Mouse (Mus musculus): ENCODE data around the gene Rpl38. TPM values are rescaled to one million over a fixed set of nuclear protein-coding genes. Genes with fewer than 3 reads are reported as not detected.

The Rpl38 gene
- polyA plus RNA-seq, 1 experiment from 2014 or later: 977 TPM

GRCm38 (mm10) chr11:114681054-114681453 is 12.7 kb downstream of the Rpl38 start:
- H3K4me2 ChIP-seq: no peak overlapping the region
- H3K36me3 ChIP-seq (ENCODE audit: control insufficient read depth, insufficient read depth, low read length): no peaks in the 10 kb centered on the region
- H3K4me1 ChIP-seq (ENCODE audit: control insufficient read depth, insufficient read depth, low read length): peaks cover 10% of the 10 kb centered on the region
- no peak for ATAC-seq (ENCODE audit: low FRiP score)
- H3K9me3 ChIP-seq (ENCODE audit: control insufficient read depth, low read length): no peaks in the 10 kb centered on the region
- no peak overlapping the region for H3K27ac ChIP-seq (ENCODE audit: low read depth, low read length)
- DNase-seq (ENCODE audit: low spot score, missing footprints): no peak
- H3K9ac ChIP-seq (ENCODE audit: low read length): no peak overlapping the region
- peaks cover 2% of the 10 kb centered on the region; the same call in 1 of the 2 replicates for H3K27me3 ChIP-seq (ENCODE audit: control insufficient read depth, insufficient read depth, low read length)
- WGBS: 53% methylated on average over 5 of the region's 5 CpGs
- no peak overlapping the region for H3K4me3 ChIP-seq (ENCODE audit: low read depth, low read length)

GRCm38 (mm10) chr11:114682321-114682900 is 14.1 kb downstream of the Rpl38 start:
- Histone ChIP-seq H3K9me3 (ENCODE audit: control insufficient read depth, low read length) (no peaks in the 10 kb centered on the region), H3K9ac (ENCODE audit: low read length) (no peak overlapping the region), H3K4me3 (ENCODE audit: low read depth, low read length) (no peak overlapping the region), H3K27me3 (ENCODE audit: control insufficient read depth, insufficient read depth, low read length) (no peaks in the 10 kb centered on the region), H3K36me3 (ENCODE audit: control insufficient read depth, insufficient read depth, low read length) (no peaks in the 10 kb centered on the region), H3K4me1 (ENCODE audit: control insufficient read depth, insufficient read depth, low read length) (peaks cover 3% of the 10 kb centered on the region; the same call in 1 of the 2 replicates), H3K27ac (ENCODE audit: low read depth, low read length) (no peak overlapping the region), H3K4me2 (no peak overlapping the region)
- ATAC-seq (ENCODE audit: low FRiP score) (no peak), DNase-seq (ENCODE audit: low spot score, missing footprints) (no peak)
- WGBS: 95% methylated on average over 13 of the region's 13 CpGs

GRCm38 (mm10) chr11:114683029-114683721 is 14.9 kb downstream of the Rpl38 start:
- Histone ChIP-seq H3K4me1 (ENCODE audit: control insufficient read depth, insufficient read depth, low read length) (peaks cover 3% of the 10 kb centered on the region; the same call in 1 of the 2 replicates), H3K4me3 (ENCODE audit: low read depth, low read length) (no peak overlapping the region), H3K4me2 (no peak overlapping the region), H3K36me3 (ENCODE audit: control insufficient read depth, insufficient read depth, low read length) (no peaks in the 10 kb centered on the region), H3K27ac (ENCODE audit: low read depth, low read length) (no peak overlapping the region), H3K27me3 (ENCODE audit: control insufficient read depth, insufficient read depth, low read length) (no peaks in the 10 kb centered on the region), H3K9me3 (ENCODE audit: control insufficient read depth, low read length) (no peaks in the 10 kb centered on the region), H3K9ac (ENCODE audit: low read length) (no peak overlapping the region)
- ATAC-seq (ENCODE audit: low FRiP score): no peak
- WGBS: 90% methylated on average over 10 of the region's 10 CpGs
- no peak for DNase-seq (ENCODE audit: low spot score, missing footprints)

- Histone ChIP-seq H3K4me1 (ENCODE audit: control insufficient read depth, insufficient read depth, low read length) (peaks cover 3% of the 10 kb centered on the region; the same call in 1 of the 2 replicates), H3K9ac (ENCODE audit: low read length) (no peak overlapping the region), H3K9me3 (ENCODE audit: control insufficient read depth, low read length) (no peaks in the 10 kb centered on the region), H3K36me3 (ENCODE audit: control insufficient read depth, insufficient read depth, low read length) (no peaks in the 10 kb centered on the region), H3K4me2 (no peak overlapping the region), H3K4me3 (ENCODE audit: low read depth, low read length) (no peak overlapping the region), H3K27ac (ENCODE audit: low read depth, low read length) (no peak overlapping the region), H3K27me3 (ENCODE audit: control insufficient read depth, insufficient read depth, low read length) (no peaks in the 10 kb centered on the region)
- no peak; the same call in 1 of the 2 replicates for ATAC-seq (ENCODE audit: low FRiP score)
- DNase-seq (ENCODE audit: low spot score, missing footprints): no peak
- WGBS: 72% methylated on average over 19 of the region's 20 CpGs
Observed at GRCm38 (mm10) chr11:114683722-114684621, 15.6 kb downstream of the Rpl38 start.

DNA sequence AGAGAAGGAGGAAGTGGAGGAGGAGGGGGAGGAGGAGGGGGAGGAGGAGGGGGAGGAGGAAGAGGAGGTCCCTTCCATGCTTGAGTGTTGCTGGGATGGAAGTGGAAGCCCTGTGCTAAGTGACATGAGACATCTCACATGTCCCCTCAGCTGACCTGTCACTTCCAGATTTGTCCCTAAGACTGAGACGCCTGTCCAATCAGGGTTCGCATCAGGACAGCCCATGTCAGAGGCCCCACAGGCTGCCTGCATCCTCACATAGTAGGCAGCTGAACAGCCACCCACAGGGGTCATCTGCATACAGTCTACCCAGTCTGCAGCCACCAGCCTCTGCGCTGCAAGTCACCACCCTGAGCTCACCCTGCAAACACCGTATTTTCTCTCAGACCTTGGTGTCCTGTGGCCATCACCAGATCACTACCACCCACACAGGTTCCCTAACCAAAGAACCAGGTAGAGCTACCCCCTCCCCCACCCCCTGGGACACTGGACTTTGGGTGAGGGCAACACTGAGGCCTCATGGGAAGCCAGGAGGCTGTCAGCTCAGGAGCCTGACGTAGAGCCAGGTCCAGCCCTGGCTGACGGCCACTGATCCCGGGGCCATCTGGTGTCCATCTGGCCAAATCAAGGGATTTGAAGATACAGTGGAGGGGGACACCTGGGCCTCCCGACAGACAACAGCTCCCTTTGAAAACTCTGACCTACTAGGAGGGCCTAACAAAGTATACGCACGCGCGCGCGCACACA is 16.5 kb downstream of the Rpl38 start:
- no peak; the same call in 1 of the 2 replicates for ATAC-seq (ENCODE audit: low FRiP score)
- no peak for DNase-seq (ENCODE audit: low spot score, missing footprints)
- no peak overlapping the region for H3K27ac ChIP-seq (ENCODE audit: low read depth, low read length)

GRCm38 (mm10) chr11:114685526-114686040 is 17.3 kb downstream of the Rpl38 start:
- no peak overlapping the region for H3K27ac ChIP-seq (ENCODE audit: low read depth, low read length)
- no peak overlapping the region for H3K4me3 ChIP-seq (ENCODE audit: low read depth, low read length)
- H3K36me3 ChIP-seq (ENCODE audit: control insufficient read depth, insufficient read depth, low read length): no peaks in the 10 kb centered on the region
- no peak overlapping the region for H3K9ac ChIP-seq (ENCODE audit: low read length)
- H3K4me1 ChIP-seq (ENCODE audit: control insufficient read depth, insufficient read depth, low read length): peaks cover 3% of the 10 kb centered on the region; the same call in 1 of the 2 replicates
- ATAC-seq (ENCODE audit: low FRiP score): no peak
- 84% methylated on average over 9 of the region's 9 CpGs for WGBS
- H3K9me3 ChIP-seq (ENCODE audit: control insufficient read depth, low read length): no peaks in the 10 kb centered on the region
- no peaks in the 10 kb centered on the region for H3K27me3 ChIP-seq (ENCODE audit: control insufficient read depth, insufficient read depth, low read length)
- DNase-seq (ENCODE audit: low spot score, missing footprints): no peak
- no peak overlapping the region for H3K4me2 ChIP-seq

More for the DNA sequence above, 16.5 kb downstream of the Rpl38 start:
- H3K27me3 ChIP-seq (ENCODE audit: control insufficient read depth, insufficient read depth, low read length): no peaks in the 10 kb centered on the region
- no peak overlapping the region for H3K9ac ChIP-seq (ENCODE audit: low read length)
- H3K9me3 ChIP-seq (ENCODE audit: control insufficient read depth, low read length): no peaks in the 10 kb centered on the region
- 76% methylated on average over 14 of the region's 14 CpGs for WGBS
- peaks cover 3% of the 10 kb centered on the region; the same call in 1 of the 2 replicates for H3K4me1 ChIP-seq (ENCODE audit: control insufficient read depth, insufficient read depth, low read length)
- H3K36me3 ChIP-seq (ENCODE audit: control insufficient read depth, insufficient read depth, low read length): no peaks in the 10 kb centered on the region
- H3K4me3 ChIP-seq (ENCODE audit: low read depth, low read length): no peak overlapping the region
- no peak overlapping the region for H3K4me2 ChIP-seq

- no peaks in the 10 kb centered on the region for H3K9me3 ChIP-seq (ENCODE audit: control insufficient read depth, low read length)
- 90% methylated on average over 16 of the region's 16 CpGs for WGBS
- ATAC-seq (ENCODE audit: low FRiP score): no peak
- no peak overlapping the region for H3K4me3 ChIP-seq (ENCODE audit: low read depth, low read length)
- H3K36me3 ChIP-seq (ENCODE audit: control insufficient read depth, insufficient read depth, low read length): no peaks in the 10 kb centered on the region
- no peak overlapping the region for H3K4me2 ChIP-seq
- H3K4me1 ChIP-seq (ENCODE audit: control insufficient read depth, insufficient read depth, low read length): peaks cover 3% of the 10 kb centered on the region; the same call in 1 of the 2 replicates
- no peaks in the 10 kb centered on the region for H3K27me3 ChIP-seq (ENCODE audit: control insufficient read depth, insufficient read depth, low read length)
- DNase-seq (ENCODE audit: low spot score, missing footprints): no peak
- H3K27ac ChIP-seq (ENCODE audit: low read depth, low read length): no peak overlapping the region
- no peak overlapping the region for H3K9ac ChIP-seq (ENCODE audit: low read length)
Observed at GRCm38 (mm10) chr11:114686221-114686959, 18.1 kb downstream of the Rpl38 start.

Data from midbrain, embryonic 11.5 days (tissue).